Mouse (Mus musculus): Measurements from ENCODE around the gene Cd160.

DNA sequence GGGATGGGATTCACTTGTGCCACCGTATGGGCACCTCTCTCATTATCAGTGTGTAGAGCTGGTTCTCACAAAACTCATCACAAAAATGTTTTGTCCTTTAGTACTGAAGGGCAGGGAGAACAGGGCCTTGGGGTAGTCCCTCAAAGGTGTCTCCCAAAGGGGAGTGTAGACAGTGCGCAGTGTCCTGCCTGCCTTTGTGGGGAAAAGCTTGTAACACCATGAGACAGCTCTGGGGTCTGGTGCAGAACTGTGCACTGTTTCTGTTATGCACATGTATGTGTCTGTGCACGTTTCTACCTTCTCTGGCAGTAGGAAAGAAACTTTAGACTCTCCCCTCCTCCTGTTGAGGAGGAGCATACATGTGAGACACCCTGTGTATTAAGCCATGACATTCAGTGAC, 38.7 kb upstream of the Cd160 start:
- no peak for TF ChIP-seq CTCF (conservative IDR thresholded peaks at IDR 0.05 in 1 of 2, IDR thresholded peaks at IDR 0.05 in 1 of 2; ENCODE audit: low read depth in 2 of 2, low read length in 2 of 2)
- no peak for TF ChIP-seq E2F4 (IDR thresholded peaks at IDR 0.05; ENCODE audit: insufficient replicate concordance, low read depth, low read length)

Measured in CH12.LX (cell line).